Mouse (Mus musculus): Measurements from ENCODE around the gene Cd164.

Cd164 gene

GRCm38 (mm10) chr10:41544481-41545190 lies 25.4 kb downstream of the Cd164 start:
- ATAC-seq (ENCODE audit: insufficient number of reproducible peaks, low FRiP score, low TSS enrichment): no peak

- no peak for ATAC-seq (ENCODE audit: insufficient number of reproducible peaks, low FRiP score, low TSS enrichment)
Observed at GRCm38 (mm10) chr10:41545224-41545755, 26.1 kb downstream of the Cd164 start.

- 0 out of 2 replicates have a peak, but pooled peaks have one; percentile 15 for ATAC-seq (ENCODE audit: insufficient number of reproducible peaks, low FRiP score, low TSS enrichment)
Observed at GRCm38 (mm10) chr10:41546396-41547165, 27.4 kb downstream of the Cd164 start.

- no peak for ATAC-seq (ENCODE audit: insufficient number of reproducible peaks, low FRiP score, low TSS enrichment)
Observed at GRCm38 (mm10) chr10:41550711-41551110, 31.5 kb downstream of the Cd164 start.

- ATAC-seq (ENCODE audit: insufficient number of reproducible peaks, low FRiP score, low TSS enrichment): no peak
Observed at GRCm38 (mm10) chr10:41552319-41552718, 33.1 kb downstream of the Cd164 start.

- ATAC-seq (ENCODE audit: insufficient number of reproducible peaks, low FRiP score, low TSS enrichment): no peak
Observed at GRCm38 (mm10) chr10:41552847-41553589, 33.8 kb downstream of the Cd164 start.

GRCm38 (mm10) chr10:41553711-41554110 lies 34.5 kb downstream of the Cd164 start:
- ATAC-seq (ENCODE audit: insufficient number of reproducible peaks, low FRiP score, low TSS enrichment): no peak; the same call in 1 of the 2 replicates

GRCm38 (mm10) chr10:41555081-41555480 lies 35.9 kb downstream of the Cd164 start:
- no peak for ATAC-seq (ENCODE audit: insufficient number of reproducible peaks, low FRiP score, low TSS enrichment)

GRCm38 (mm10) chr10:41558401-41558800 lies 39.2 kb downstream of the Cd164 start:
- ATAC-seq (ENCODE audit: insufficient number of reproducible peaks, low FRiP score, low TSS enrichment): no peak

GRCm38 (mm10) chr10:41561701-41562395 lies 42.6 kb downstream of the Cd164 start:
- ATAC-seq (ENCODE audit: insufficient number of reproducible peaks, low FRiP score, low TSS enrichment): no peak

GRCm38 (mm10) chr10:41565141-41565540 lies 45.9 kb downstream of the Cd164 start:
- ATAC-seq (ENCODE audit: insufficient number of reproducible peaks, low FRiP score, low TSS enrichment): no peak

GRCm38 (mm10) chr10:41568306-41568705 lies 49.1 kb downstream of the Cd164 start:
- ATAC-seq (ENCODE audit: insufficient number of reproducible peaks, low FRiP score, low TSS enrichment): no peak

- no peak for ATAC-seq (ENCODE audit: insufficient number of reproducible peaks, low FRiP score, low TSS enrichment)
Observed at GRCm38 (mm10) chr10:41571065-41571464, 51.9 kb downstream of the Cd164 start.

GRCm38 (mm10) chr10:41572274-41572673 lies 53.1 kb downstream of the Cd164 start:
- no peak for ATAC-seq (ENCODE audit: insufficient number of reproducible peaks, low FRiP score, low TSS enrichment)

- no peak for ATAC-seq (ENCODE audit: insufficient number of reproducible peaks, low FRiP score, low TSS enrichment)
Observed at GRCm38 (mm10) chr10:41573190-41573589, 54.0 kb downstream of the Cd164 start.

- no peak for ATAC-seq (ENCODE audit: insufficient number of reproducible peaks, low FRiP score, low TSS enrichment)
Observed at GRCm38 (mm10) chr10:41575451-41576327, 56.5 kb downstream of the Cd164 start.

GRCm38 (mm10) chr10:41576328-41576833 lies 57.2 kb downstream of the Cd164 start:
- no peak for ATAC-seq (ENCODE audit: insufficient number of reproducible peaks, low FRiP score, low TSS enrichment)

- no peak for ATAC-seq (ENCODE audit: insufficient number of reproducible peaks, low FRiP score, low TSS enrichment)
Observed at GRCm38 (mm10) chr10:41578541-41578940, 59.3 kb downstream of the Cd164 start.

GRCm38 (mm10) chr10:41580441-41580840 lies 61.2 kb downstream of the Cd164 start:
- no peak for ATAC-seq (ENCODE audit: insufficient number of reproducible peaks, low FRiP score, low TSS enrichment)

Measured in cerebellum, adult (tissue).